Mouse (Mus musculus): ENCODE data around the gene 4930402F06Rik.

Gene 4930402F06Rik

DNA sequence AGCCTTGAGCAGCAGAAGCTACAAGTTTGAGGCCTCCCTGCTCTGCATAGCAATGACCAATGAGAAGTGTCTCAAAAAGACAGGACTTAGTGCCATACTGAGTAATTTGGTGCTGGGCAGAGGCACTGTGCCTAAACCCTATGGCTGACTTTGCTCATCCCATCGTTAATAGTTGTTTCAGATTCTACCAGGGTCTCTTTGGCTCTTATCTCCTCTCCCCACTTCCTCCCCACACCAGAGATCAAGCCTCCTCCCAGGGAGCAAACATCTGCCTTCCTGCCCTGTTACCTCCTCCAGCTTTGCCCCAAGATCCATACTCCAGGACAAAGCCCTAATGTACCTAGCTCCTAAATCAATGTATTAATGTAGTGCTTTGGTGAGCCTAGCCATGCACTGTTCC lies 20.3 kb upstream of the 4930402F06Rik start:
- no peak for DNase-seq (ENCODE audit: low read depth, low spot score)

GRCm38 (mm10) chr2:35416473-35416872 lies 19.5 kb upstream of the 4930402F06Rik start:
- DNase-seq (ENCODE audit: low read depth, low spot score), result no peak

DNA sequence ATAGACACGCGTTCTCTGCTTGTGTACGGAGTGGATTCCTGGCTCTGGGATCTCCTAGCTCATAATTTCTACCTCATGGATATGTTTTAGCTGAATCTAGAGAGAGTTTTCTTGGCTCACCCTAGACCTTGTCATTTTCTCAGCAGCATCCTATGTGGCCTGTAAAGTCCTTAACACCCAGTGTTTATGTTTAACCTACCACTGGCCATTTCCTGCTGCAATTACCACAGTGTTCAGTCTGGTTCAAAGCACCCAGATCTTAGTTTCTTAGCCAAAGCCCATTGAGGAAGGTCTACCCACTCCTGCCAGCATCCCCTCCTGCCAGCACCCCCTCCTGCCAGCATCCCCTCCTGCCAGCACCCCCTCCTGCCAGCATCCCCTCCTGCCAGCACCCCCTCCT lies 15.8 kb upstream of the 4930402F06Rik start:
- no peak for DNase-seq (ENCODE audit: low read depth, low spot score)

DNA sequence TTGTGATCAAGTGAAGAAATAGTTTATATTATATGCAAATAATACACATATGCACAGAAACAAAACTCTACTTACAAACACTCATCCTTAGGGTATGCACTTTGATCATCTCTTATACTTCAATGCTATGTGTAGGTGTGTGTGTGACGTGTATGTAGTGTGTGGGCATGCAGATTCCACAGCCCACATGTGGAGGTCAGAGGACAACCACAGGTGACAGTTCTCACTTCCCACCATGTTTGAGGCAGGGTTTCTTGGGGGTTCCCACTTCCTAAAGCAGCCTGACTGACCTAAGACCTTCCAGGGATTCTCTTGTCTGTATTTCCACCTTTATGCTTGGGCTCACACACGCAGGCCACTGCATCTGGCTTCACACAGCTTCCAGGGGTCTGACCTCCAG lies 15.3 kb upstream of the 4930402F06Rik start:
- no peak for DNase-seq (ENCODE audit: low read depth, low spot score)

GRCm38 (mm10) chr2:35411640-35412190 lies 14.7 kb upstream of the 4930402F06Rik start:
- no peak for DNase-seq (ENCODE audit: low read depth, low spot score)

DNA sequence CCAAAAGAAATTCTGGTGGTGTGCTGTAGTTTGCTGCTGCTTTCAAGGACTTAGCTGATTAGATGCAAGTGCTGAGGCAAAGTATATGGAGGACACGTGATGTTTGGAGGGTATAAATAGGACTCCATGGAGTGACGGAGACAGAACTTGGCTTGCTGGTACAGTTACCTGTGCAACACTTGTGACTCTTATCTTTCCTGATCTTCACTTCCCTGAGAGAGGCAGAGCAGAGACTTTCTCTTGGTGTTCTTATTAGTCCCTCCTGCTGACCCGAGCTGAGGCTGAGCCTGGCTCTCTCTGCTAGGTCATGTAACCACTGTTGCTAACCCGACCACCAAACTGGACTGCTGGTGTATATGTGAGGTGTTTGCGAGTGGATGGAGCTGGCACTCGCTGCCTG lies 12.5 kb upstream of the 4930402F06Rik start:
- no peak for DNase-seq (ENCODE audit: low read depth, low spot score)

- no peak for DNase-seq (ENCODE audit: low read depth, low spot score)
Measured at GRCm38 (mm10) chr2:35408409-35409110, 11.6 kb upstream of the 4930402F06Rik start.

DNA sequence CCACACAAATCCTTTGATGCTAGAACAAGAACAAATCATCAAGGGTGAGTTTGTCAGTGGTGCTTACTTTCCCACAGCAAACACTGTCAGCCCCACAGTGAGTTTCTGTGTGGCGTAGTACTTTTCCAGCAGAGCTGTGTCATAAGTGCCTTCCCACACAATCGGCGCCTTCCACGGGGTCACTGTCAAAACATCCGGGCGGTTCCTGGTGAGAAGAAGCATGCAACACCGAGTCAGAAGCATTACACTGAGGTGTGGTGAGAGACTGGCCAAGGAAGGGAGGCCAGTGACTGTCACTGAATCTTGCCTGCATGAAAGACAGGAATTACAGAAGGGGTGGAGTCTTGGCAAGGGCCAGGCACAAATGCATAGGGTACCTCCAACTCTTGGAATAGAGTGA lies 10.9 kb upstream of the 4930402F06Rik start:
- DNase-seq (ENCODE audit: low read depth, low spot score), result no peak

DNA sequence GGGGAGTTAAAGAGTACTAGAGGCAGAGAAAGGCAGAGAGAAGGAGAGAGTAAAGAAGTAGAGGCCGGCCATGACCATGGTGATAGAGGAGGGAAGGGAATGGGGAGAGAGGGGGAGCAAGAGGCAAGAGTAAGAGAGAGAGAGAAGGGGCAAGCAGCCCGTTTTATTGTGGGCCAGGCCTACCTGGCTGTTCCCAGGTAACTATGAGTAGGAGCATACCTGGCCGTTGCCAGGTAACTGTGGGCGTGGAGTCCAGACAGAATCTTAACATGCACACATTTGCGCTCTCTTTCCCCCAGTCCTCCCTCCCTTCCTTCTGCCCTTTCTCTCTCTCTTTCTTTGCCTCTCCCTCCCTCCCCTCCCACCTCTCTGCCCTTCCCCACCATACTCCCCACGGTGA lies 10.3 kb upstream of the 4930402F06Rik start:
- no peak for DNase-seq (ENCODE audit: low read depth, low spot score)

- DNase-seq (ENCODE audit: low read depth, low spot score), result no peak
Measured at GRCm38 (mm10) chr2:35406611-35407010, 9.6 kb upstream of the 4930402F06Rik start.

DNA sequence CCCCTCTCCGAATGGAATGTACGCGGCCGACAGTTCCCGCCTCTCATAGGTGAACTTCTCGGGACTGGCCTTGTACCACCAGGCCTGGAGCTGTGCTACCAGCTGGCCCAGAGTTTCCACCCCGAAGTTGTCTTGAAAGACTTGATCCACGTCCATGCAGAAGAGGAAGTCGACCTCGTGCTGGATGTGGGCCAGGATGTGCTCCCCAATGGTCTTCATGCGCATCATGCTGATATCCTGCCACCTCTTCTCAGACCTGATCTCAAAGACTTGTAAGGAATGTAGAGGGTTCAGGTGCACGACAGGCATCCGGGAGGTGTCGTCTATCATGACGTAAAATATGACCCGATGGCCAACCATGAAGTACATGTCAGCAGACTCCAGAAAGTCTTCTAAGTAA lies 5.4 kb upstream of the 4930402F06Rik start:
- no peak for DNase-seq (ENCODE audit: low read depth, low spot score)

DNA sequence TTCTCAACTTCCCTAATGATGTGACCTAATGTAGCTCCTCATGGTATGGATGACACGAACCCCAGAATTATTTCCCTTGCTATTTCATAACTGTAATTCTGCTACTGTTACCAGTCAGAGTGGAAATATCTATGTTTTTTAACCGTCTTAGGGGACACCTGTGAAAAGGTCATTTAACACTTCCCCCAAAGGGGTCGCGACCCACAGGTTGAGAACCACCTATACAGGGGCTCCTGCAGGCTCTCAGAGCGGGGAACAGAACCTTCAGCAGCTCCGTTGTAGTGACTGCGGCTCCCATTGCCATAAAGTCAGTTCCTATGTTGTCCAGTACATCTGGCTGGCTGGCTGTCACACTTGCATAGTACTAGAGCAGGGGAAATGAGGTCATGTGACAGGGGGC lies 3.8 kb upstream of the 4930402F06Rik start:
- DNase-seq (ENCODE audit: low read depth, low spot score), result no peak

DNA sequence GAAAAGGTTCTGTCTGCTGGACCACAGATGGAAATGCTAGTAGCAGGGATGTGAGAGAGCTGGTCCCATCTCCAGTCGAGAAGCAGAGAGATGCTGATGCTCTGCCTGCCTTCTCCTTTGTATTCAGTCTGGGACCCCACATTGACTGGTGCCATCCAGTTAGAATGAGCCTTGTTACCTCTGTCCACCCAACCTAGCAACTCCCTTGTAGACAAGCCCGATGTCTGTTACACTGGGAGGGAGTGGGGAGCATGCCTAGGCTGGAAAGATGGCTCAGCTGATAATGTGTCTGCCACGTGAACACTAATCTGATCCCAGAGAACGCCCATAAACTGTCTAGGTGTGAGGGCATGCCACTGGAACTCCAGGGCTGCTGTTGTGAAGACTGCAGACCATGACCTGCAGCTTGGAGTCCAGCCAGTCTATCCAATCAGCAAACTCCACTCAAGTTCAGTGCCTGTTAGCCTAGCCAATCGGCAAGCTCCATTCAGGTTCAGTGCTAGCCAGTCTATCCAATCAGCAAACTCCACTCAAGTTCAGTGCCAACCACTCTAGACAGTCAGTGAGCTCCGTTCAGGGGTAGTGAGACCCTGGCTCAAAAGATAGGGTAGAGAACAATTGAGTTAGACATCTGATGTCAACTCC lies 1.3 kb upstream of the 4930402F06Rik start:
- DNase-seq (ENCODE audit: low read depth, low spot score), result no peak

DNA sequence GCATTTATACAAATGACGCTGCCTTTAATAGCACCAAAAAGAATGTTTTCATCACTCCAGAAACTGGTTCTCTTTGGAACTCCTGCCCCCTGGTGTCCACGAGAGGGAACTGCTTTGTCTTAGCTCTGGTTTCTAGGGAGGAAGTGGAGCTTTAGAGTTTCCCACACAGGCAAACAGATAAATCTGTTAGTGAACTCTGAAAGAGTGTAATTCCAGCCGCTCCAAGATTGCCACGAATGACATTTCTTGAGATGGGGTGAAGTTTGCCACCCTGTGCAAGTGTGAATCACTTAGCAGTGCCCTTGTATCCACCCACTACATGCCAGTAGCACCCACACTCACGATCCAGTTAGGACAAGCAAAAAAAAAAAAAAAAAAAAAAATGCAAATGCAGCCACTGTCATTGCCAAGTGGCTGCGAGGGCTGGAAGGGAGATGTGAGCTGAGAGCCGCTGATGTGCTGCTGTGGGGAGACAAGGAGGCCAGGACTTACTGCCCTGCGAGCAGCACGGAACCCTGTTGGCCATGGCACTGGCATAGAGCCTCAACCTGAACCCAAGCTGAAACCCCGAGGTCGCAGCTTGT lies 707 bp upstream of the 4930402F06Rik start:
- DNase-seq (ENCODE audit: low read depth, low spot score), result peak; percentile 37

GRCm38 (mm10) chr2:35385441-35385871 lies 11.5 kb downstream of the 4930402F06Rik start:
- no peak for DNase-seq (ENCODE audit: low read depth, low spot score)

DNA sequence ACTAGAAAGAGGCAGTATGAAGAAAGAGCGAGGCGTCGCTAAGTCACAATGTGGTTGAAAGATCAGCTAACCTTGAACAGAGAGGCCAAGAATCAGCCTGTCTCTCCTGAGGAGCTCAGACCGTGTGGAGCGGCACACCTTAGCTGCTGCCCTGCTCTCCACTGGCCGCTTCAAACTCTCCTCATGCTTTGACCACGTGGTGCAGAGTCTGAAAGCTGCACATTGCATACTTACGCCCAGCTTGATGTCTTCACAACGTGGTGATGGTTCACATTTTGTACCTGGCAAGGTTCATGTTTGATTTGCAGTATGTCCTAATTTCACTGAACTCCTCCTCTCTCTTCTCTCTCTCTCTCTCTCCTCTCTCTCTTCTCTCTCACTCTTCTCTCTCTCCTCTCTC lies 17.7 kb downstream of the 4930402F06Rik start:
- no peak for DNase-seq (ENCODE audit: low read depth, low spot score)

GRCm38 (mm10) chr2:35377600-35377999 lies 19.4 kb downstream of the 4930402F06Rik start:
- no peak for DNase-seq (ENCODE audit: low read depth, low spot score)

GRCm38 (mm10) chr2:35373003-35373402 lies 24.0 kb downstream of the 4930402F06Rik start:
- DNase-seq (ENCODE audit: low read depth, low spot score), result no peak

DNA sequence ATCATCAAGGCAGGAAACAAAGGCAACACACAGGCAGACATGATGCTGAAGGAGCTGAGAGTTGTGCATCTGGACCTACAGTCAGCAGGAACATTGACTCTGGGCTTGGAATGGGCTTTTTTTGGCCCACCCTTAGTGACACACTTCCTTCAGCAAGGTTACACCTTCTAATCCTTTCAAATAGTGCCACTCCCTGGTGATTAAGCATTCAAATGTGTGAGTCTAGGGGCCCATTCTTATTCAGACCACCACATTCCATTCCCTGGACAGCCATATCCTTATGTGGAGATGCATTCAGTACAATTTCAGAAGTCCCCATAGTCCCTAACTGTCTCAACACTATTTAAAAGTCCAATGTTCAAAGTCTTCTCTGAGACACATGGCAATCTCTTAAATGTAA lies 26.3 kb downstream of the 4930402F06Rik start:
- no peak for DNase-seq (ENCODE audit: low read depth, low spot score)

- no peak for DNase-seq (ENCODE audit: low read depth, low spot score)
Measured at GRCm38 (mm10) chr2:35367629-35368028, 29.3 kb downstream of the 4930402F06Rik start, which contains the start of gene 4930568D16Rik. TSS of gene 4930568D16Rik (minus strand) at chr2:35367729.

DNA sequence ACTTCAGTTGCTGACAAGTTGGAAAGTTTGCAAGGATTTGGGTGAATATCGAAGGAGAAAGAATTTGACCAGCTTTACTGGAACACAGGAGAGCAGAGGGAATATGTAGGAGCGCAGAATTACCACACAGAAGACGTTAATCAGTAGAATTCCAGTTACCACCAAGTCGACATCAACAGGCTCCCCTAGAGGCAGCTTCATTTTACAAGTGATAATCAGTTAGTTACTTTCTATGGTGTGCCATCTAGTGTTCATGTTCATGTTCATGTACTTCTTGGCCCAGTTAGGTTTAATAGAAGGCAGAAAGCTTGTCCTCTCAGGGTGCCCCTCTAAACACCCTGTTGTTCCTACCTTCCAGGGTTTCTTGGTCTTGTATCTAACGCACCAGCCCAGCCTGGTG lies 47.8 kb downstream of the 4930402F06Rik start:
- no peak for DNase-seq (ENCODE audit: low read depth, low spot score)

DNA sequence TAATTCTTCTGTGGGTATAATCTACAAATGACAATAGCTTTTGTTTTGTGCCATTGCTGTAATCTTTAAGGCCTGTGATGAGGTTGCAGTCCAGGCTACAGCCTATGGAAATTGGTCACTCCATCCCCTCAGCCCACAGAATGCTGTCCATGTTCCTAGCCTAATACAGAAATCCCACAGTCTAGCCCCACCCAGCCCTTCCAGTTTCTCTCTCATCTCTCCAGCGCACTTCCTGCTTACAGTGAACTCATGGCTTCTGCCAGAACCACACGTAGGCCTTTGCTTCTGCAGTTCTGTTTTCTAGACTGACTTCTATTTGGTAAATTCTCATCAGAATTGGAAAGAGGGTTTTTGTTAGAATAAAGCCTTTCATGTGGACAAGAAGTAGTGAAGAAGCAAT lies 51.0 kb downstream of the 4930402F06Rik start:
- DNase-seq (ENCODE audit: low read depth, low spot score), result no peak

DNA sequence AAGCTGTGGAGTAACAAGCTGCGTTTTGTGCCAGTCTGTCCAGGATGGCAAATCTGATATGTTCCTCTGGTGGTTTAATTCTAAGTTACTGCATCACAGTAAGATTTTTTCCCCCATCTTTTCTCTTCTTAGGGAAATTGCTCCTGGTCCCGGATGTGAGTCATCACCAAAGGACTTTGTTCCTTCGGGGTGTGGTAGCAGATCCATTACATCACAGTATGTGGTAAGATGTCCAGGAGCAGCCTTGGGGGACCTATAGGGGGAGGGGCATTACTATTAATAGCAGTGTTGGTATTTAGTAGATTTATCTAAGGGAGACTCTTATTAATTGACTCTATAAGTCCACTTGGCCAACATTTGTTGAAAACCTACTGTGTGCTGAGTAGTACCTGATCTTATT lies 54.4 kb downstream of the 4930402F06Rik start:
- no peak for DNase-seq (ENCODE audit: low read depth, low spot score)
